ENCODE assay signal across 28 mouse cellular contexts in genomic region chr12:25060901-25061300, GRCm38 (mm10). TPM values are rescaled to one million over a fixed set of nuclear protein-coding genes. Genes with fewer than 3 reads are reported as not detected.
DNase-seq lines count a peak whose midpoint lies in the region; ATAC-seq and TF ChIP-seq lines count a peak whose summit lies in the region.
"Had no signal": no experiment of that assay in that cellular context is flagged by ENCODE, and none has a peak within 500 bp of the region (broad histone marks: within the 10 kb centered on the region; RNA-seq: fewer than 3 reads in every experiment).

No protein-coding gene starts in this region.

- no peak overlapping the region for H3K9ac ChIP-seq in forebrain, embryonic 13.5 days
- H3K9ac ChIP-seq: embryonic facial prominence, embryonic 15.5 days; hindbrain, embryonic 12.5 days; limb, embryonic 13.5 days; liver, embryonic 13.5 days; midbrain, embryonic 13.5 days; neural tube, embryonic 15.5 days had no signal

- no peak overlapping the region for H3ac ChIP-seq in myocyte (ENCODE audit: control insufficient read depth, insufficient read length)

- DNase-seq in heart, adult 11 months = peak; percentile 72
- no peak for DNase-seq in heart, adult 8-10 months (ENCODE audit: low spot score)
- DNase-seq in retina, postnatal 1 day = peak; percentile 49
- DNase-seq in retina, embryonic 14.5 days (ENCODE audit: low spot score) = no peak
- no peak for DNase-seq in right cerebral cortex, postnatal 4 days
- DNase-seq in cerebellum, adult 8-10 months = no peak
- DNase-seq: adrenal gland, adult 8-10 months; cerebellum, adult 11 months; cerebellum, adult 9-11 months; gastrocnemius, postnatal 10 days; heart, postnatal 36 days; kidney, postnatal 25 days; liver, embryonic 13.5 days; lung, adult 18-20 months; lung, postnatal 4 days had no signal

- no peaks in the 10 kb centered on the region for H3K27me3 ChIP-seq in forebrain, embryonic 13.5 days
- H3K27me3 ChIP-seq in myocyte (ENCODE audit: control insufficient read depth, insufficient read depth, insufficient read length) = no peaks in the 10 kb centered on the region
- H3K27me3 ChIP-seq: embryonic facial prominence, embryonic 15.5 days; hindbrain, embryonic 12.5 days; limb, embryonic 13.5 days; liver, embryonic 13.5 days; megakaryocyte, embryonic 14.5 days; midbrain, embryonic 13.5 days; neural tube, embryonic 15.5 days had no signal

- no peak overlapping the region for H3K4me3 ChIP-seq in forebrain, embryonic 13.5 days
- no peak overlapping the region for H3K4me3 ChIP-seq in myocyte
- H3K4me3 ChIP-seq: embryonic facial prominence, embryonic 10.5 days; embryonic facial prominence, embryonic 15.5 days; hindbrain, embryonic 12.5 days; left cerebral cortex, adult 2 months; limb, embryonic 13.5 days; liver, embryonic 13.5 days; megakaryocyte, embryonic 14.5 days; midbrain, embryonic 13.5 days; neural tube, embryonic 15.5 days had no signal

- WGBS in forebrain, embryonic 13.5 days = 45% methylated on average over 7 of the region's 7 CpGs

- H3K4me1 ChIP-seq in forebrain, embryonic 13.5 days = peaks cover 11% of the 10 kb centered on the region; the same call in 1 of the 2 replicates
- H3K4me1 ChIP-seq: embryonic facial prominence, embryonic 10.5 days; embryonic facial prominence, embryonic 15.5 days; hindbrain, embryonic 12.5 days; limb, embryonic 13.5 days; liver, embryonic 13.5 days; midbrain, embryonic 13.5 days; neural tube, embryonic 15.5 days had no signal

- no peaks in the 10 kb centered on the region for H3K79me2 ChIP-seq in myocyte (ENCODE audit: control insufficient read depth, insufficient read depth)

- peak; percentile 34; the same call in 1 of the 2 replicates for ATAC-seq in forebrain, embryonic 13.5 days
- ATAC-seq: intestine, postnatal 0 days; lung, postnatal 0 days; midbrain, embryonic 13.5 days had no signal

- no peaks in the 10 kb centered on the region for H3K9me3 ChIP-seq in forebrain, embryonic 13.5 days (replicated peaks)
- H3K9me3 ChIP-seq: embryonic facial prominence, embryonic 10.5 days; embryonic facial prominence, embryonic 15.5 days; hindbrain, embryonic 12.5 days; limb, embryonic 13.5 days; liver, embryonic 13.5 days; megakaryocyte, embryonic 14.5 days; midbrain, embryonic 13.5 days; neural tube, embryonic 15.5 days had no signal

- H3K4me2 ChIP-seq in forebrain, embryonic 13.5 days = no peak overlapping the region
- no peak overlapping the region for H3K4me2 ChIP-seq in myocyte (ENCODE audit: low read depth)
- H3K4me2 ChIP-seq: embryonic facial prominence, embryonic 15.5 days; heart, embryonic 11.5 days; hindbrain, embryonic 12.5 days; limb, embryonic 13.5 days; liver, embryonic 13.5 days; midbrain, embryonic 13.5 days; neural tube, embryonic 15.5 days had no signal

- no peak overlapping the region for H3K27ac ChIP-seq in forebrain, embryonic 13.5 days
- H3K27ac ChIP-seq: embryonic facial prominence, embryonic 10.5 days; embryonic facial prominence, embryonic 15.5 days; hindbrain, embryonic 12.5 days; left cerebral cortex, adult 2 months; limb, embryonic 13.5 days; liver, embryonic 13.5 days; midbrain, embryonic 13.5 days; neural tube, embryonic 15.5 days had no signal

- no peak for TF ChIP-seq POLR2A in myocyte (IDR thresholded peaks at IDR 0.05; ENCODE audit: insufficient read length, low read depth)

- H3K36me3 ChIP-seq in forebrain, embryonic 13.5 days (ENCODE audit: poor library complexity, severe bottlenecking) = peaks cover 22% of the 10 kb centered on the region
- peaks cover 16% of the 10 kb centered on the region for H3K36me3 ChIP-seq in myocyte (ENCODE audit: control insufficient read depth, insufficient read depth)

TF ChIP-seq in myocyte, 11 proteins besides CTCF, POLR2A, EP300 and RAD21:
- TF ChIP-seq USF1 (IDR thresholded peaks at IDR 0.05; ENCODE audit: low read depth) = no peak
- TF ChIP-seq POLR2AphosphoS2 (IDR thresholded peaks at IDR 0.05; ENCODE audit: insufficient read length, low read depth) = peak; percentile 32
TF ChIP-seq in myocyte: peak in this region for 1.

RNA-seq across cellular contexts. Expression of gene Id2, which starts 36.0 kb away (rescaled TPM):
- 10 to 100 TPM; 12.0 to 15.8 (median 13.6) TPM for total RNA-seq in heart, adult 8-10 months (2022)
- polyA plus RNA-seq in forebrain, embryonic 13.5 days (2015; fragmentation: Nextera tagmentation; extraction: Ambion mirVana) = 195 and 253 TPM in 2 replicates
- 5.0 TPM for polyA plus RNA-seq in myocyte (2012; fragmentation: generic; extraction: Trizol)

Comparison
In these comparisons a context has a peak if more than half of its experiments do, and no peak if none do; other contexts are left out.
1. DNase-seq: peak in heart, adult 11 months (single experiment) and retina, postnatal 1 day (single experiment); none in heart, adult 8-10 months (single experiment), retina, embryonic 14.5 days (single experiment), right cerebral cortex, postnatal 4 days (single experiment) and cerebellum, adult 8-10 months (single experiment).
2. RNA of gene Id2, which starts 36.0 kb away (polyA plus RNA-seq): 195 to 253 TPM in forebrain, embryonic 13.5 days; 5.0 TPM in myocyte (single experiment); every median in the first group is over 10 times any median in the second.